Mouse (Mus musculus): ENCODE data around the gene Psapl1.

Psapl1 gene

DNA sequence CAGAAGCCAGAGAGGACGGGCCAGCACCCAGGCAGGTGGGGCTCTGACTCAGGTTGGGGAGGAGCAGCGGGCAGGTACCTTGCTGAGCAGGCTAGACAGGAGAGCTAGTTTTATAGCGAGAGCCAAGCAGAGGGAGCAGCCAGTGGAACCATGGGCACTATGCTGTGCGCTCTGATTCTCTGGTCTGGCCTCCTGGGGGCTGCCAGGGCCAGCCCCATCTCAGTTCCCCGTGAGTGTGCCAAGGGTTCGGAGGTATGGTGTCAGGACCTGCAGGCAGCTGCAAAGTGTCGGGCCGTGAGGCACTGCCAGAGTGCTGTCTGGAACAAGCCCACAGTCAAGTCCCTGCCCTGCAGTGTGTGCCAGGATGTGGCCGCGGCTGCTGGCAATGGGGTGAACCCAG, at the start of gene Psapl1:
Psapl1 (plus strand) TSS at position 106 of the 400 bp plus-strand sequence.
- DNase-seq: no peak

GRCm38 (mm10) chr5:36154879-36155485, 48.8 kb upstream of the Psapl1 start:
- DNase-seq: no peak

DNA sequence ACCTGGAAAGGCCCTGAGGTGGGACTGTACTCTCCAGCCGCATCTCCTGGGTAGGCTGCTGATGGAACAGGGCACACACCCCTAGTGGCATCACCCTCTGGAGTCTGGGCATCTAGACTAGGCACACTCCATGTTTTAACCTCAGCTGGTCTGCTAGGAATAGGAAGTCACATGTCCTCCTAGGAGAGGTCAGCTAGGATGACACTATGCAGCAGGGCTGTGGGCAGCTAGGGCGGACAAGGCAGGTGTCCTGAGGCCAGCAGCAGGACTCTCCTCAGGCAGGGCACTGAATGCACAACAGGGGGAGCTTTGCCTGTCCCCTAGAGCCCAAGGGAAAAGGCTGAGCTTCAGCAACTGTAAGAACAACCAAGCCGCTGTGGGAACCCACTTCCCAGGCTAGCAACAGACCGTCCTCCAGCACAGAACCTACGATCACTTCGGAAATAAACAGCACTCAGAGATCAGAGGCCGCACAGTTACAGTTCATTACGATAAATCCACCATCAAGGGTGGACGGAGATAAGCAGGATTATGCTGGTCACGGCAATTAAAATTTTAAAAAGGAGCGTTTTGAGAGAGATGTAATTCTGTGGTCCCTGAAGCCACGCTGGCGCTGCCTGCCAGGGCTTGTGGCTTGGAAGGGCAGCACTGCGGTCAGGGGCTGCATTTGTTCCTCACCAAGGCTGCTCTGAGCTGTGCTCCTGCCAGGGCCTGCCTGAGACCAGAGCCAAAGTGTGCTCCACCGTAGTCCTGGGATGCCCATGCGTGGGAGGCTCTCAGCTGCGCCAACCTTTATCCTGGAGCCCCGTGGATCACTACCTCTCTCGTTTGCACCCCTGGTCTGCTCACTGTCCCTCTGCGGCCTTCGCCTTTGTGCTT, 38.2 kb upstream of the Psapl1 start:
- no peak for DNase-seq

- DNase-seq: no peak
These were observed 37.3 kb upstream of the Psapl1 start for GRCm38 (mm10) chr5:36166346-36167013.

DNA sequence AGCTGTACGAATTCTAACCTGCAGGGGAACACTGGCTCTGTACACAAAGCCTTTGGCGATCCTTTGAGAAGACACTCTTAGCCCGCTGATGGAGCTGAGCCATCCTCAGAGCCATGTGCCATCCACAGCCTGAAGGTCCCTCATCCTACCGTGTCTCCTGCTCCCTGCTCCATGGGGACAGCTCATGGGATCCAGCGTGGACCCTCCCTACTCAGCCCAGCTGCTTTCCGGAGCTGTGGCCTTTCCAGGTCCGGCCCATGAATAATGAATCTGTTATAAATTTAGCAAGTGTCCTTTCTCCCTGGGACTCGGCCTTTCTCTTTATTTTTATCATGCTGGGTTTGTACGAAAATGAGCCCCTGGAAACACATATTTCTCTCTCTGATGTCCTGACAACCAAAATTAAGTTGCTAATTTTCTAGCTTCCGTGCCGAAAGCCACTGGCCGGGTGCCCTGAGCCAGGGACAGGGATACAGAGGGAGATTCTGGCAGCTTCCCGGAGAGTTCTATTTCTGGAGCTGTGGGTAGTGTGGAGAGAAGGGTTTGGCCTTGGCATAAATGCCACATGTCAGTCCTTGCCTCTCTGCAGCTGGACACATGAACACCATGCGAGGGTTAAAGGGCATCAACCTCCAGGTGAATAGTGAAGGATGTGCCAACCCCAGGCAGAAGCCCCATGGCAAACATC, 34.7 kb upstream of the Psapl1 start:
- peak; percentile 48 for DNase-seq

DNA sequence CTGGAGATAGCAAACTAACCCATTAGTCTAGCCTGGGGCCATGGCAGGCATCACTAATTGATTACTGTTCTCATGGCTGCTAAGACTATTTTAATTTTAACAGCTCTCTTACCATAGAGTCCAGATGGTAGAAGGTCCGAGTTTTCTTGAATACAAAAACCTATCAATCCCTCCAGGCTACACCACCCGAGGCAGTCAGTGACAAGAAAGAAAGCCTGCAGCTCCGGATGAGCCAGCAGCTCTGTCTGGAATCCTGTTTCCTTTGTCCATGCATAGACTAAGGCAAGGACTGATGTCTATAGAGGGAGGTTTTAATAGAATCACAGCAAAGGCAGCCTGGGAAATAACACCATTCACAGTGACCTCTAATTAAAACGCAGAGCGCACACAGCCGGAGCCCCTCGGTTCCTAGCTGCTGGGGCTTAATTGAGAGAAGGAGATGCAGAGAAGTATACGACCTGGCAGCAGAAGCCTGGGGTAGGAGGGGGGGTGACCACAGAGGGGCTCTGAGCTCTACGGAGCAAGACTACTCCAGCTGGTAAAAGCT, 29.2 kb upstream of the Psapl1 start:
- DNase-seq: no peak

DNA sequence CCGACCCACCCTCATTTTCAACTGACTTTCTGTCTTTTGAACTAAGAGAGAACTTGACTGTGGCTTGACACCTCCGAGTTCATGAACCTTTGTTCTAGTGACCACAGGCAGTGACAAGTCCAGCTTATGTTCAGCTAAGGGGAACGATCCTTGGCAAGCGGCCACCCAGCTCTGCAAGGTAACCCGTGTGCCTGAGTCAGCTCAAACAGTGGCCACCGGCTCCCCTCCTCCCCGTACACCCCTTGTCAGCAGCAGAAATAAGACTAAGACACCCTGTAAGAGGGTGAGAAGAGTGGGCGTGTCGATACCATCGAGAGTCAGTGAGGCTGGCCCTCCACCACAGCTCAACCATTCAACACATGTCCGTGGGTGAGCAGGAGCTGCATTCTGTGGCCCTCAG, 27.4 kb upstream of the Psapl1 start:
- DNase-seq: no peak

DNA sequence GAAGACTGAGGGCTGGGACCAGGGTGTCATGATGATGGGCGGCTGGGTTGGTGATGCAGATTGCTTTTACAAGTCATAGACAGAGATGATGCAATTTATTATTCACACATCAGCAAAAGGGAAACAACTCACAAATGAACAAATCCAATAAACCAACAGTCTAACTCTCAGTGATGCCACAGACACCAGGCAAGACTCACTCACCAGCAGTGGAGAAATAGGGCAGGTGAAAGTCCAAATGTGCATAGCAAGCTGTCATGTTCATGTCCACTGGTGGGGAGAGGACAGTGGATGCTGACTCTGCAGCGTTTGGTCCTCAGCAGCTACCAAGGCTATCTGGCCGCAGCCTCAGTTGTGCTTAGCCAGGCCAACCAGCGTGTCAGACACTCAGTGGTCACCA, 26.9 kb upstream of the Psapl1 start:
- no peak for DNase-seq

- no peak for DNase-seq
These were observed 25.6 kb upstream of the Psapl1 start for GRCm38 (mm10) chr5:36178215-36178614.

GRCm38 (mm10) chr5:36178785-36179184, 25.0 kb upstream of the Psapl1 start:
- DNase-seq: no peak

DNA sequence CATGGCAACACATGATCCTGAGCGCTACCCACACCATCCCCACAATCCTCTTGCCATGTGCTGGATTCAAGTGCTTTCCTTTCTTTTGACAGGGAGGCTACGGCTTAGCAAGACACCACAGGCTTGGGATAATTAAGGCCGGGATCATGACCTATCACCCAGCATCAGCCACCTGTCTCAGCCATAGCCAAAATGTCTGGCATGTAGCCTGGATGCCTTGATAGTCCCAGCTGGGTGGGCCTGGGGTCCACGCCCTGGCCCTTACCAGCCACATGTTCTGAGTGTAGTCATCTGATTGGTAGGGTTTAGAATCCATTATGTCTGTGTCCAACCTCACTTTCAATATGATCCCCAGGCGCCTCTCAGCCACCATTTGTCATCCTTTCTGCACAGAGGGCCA, 24.1 kb upstream of the Psapl1 start:
- no peak for DNase-seq

DNA sequence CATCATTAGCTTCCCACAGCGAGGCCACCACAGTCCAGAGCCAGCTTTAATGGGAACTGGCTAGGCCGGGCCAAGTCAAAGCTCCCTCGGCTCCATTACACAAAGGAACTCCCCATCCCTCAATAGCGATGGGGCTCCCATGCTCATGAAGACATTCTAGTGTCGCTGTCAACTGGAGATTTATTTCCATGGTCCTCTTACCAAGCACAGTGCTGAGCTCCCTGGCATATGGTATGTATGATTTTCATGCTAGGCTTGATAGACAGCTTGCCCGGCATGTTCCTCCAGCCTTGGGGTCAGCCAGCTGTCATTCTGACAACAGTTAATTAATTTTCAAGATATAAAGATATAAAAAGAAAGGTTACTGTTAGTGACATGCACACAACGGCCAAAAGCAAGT, 21.5 kb upstream of the Psapl1 start:
- DNase-seq: no peak

GRCm38 (mm10) chr5:36186294-36187053, 17.3 kb upstream of the Psapl1 start:
- no peak for DNase-seq

DNA sequence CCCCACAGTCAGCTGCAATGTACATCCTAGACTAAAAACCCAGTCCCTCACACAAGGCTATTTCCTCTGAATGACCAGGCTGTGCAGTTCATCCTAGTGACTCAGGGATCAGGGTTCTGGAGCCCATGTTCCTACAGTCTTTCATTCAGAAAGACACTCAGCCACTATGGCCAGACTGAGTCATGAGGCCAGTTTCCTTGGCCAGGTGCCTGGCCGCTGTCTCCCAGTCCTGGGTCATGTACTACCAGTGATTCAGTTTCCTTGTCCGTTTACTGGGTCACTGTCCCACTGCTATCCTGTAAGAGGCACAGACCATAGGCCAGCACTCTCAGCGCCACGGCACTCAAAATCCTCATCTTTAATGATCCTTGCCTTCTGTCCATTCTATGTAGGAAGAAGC, 15.5 kb upstream of the Psapl1 start:
- no peak for DNase-seq

GRCm38 (mm10) chr5:36191285-36191684, 12.5 kb upstream of the Psapl1 start:
- no peak for DNase-seq

- DNase-seq: no peak
These were observed 11.9 kb upstream of the Psapl1 start for GRCm38 (mm10) chr5:36191876-36192275.

- DNase-seq: no peak
These were observed 11.1 kb upstream of the Psapl1 start for GRCm38 (mm10) chr5:36192677-36193076.

- DNase-seq: no peak
These were observed 9.2 kb upstream of the Psapl1 start for GRCm38 (mm10) chr5:36194631-36195030.

GRCm38 (mm10) chr5:36195436-36195835, 8.4 kb upstream of the Psapl1 start:
- DNase-seq: no peak

- DNase-seq: no peak
These were observed 4.3 kb upstream of the Psapl1 start for GRCm38 (mm10) chr5:36199519-36199918.

- DNase-seq: no peak
These were observed 1.0 kb upstream of the Psapl1 start for GRCm38 (mm10) chr5:36202781-36203180.

- no peak for DNase-seq
These were observed 400 bp upstream of the Psapl1 start for GRCm38 (mm10) chr5:36203421-36203820.
